Mouse (Mus musculus): ENCODE results near the gene Soga1.

Soga1 gene

DNA sequence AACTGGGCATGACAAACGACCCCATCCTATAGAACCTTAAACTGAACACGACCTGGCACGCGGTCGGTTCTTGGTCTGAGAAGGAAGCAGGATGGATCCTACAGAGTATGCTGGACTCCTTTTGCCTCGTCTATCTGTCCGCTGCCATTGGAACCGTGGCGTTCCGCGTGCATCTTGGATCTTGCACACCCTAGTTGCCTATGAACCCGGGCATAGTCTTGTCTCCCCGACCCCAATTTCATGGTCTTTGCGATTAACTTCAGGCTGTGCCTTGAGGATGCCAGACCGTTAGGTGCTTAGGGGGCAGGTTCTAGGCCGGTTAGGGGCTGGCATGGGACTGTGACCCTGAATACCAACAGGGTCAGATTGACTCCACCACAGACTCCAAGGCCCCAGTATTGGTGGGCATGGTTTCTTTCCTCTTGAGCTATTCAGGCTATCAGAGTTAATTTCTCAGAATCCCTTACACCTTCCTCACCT is 687 bp upstream of the Soga1 start:
- 14% methylated on average over 16 of the region's 16 CpGs for WGBS

- WGBS, result under 1% methylated on average over 79 of the region's 79 CpGs
Measured at GRCm38 (mm10) chr2:157078059-157078792, 828 bp downstream of the Soga1 start.

DNA sequence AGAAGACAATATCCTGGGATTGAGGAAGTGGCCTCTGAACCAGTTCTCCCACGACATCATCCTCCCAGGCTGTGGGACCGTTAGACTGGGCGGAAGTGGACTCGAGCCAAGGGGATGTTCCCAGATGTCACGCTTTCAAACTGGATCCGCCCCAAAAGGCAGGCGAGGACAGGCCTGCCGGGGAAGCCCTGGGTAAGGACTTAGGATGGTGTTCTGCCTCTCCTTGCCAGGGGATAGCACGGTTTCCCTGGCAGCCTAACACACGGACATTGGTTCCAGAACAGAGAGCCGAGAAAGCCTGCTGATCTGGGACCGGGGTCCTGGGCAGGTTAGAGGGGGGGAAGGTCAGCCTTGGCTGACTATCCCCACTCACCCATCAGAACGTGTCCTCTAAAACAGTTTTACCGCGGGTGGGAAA is 1.4 kb downstream of the Soga1 start:
- WGBS, result 1% methylated on average over 15 of the region's 15 CpGs

- WGBS, result 16% methylated on average over 5 of the region's 5 CpGs
Measured at GRCm38 (mm10) chr2:157077160-157077559, 1.9 kb downstream of the Soga1 start.

GRCm38 (mm10) chr2:157076585-157076984 is 2.5 kb downstream of the Soga1 start:
- 65% methylated on average over 7 of the region's 7 CpGs for WGBS

DNA sequence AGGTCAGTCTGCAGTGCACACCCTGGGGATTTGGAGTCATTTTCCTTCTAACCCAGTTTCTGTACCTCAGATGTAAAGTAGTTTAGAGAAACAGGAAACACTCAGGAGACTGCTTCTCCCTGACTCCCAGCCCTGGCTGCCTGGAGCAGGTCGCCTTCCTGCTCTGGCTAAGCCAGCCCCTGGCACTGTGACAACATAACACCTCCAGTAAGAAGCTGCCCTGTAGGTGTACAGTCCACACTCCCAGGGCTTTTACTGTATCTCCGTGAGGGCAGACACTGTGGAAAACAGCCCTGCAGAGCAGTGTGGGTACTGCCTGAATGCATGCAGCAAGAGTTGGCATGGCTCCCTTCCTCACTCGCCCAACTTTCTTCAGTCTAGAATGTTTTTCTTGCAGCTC is 3.4 kb downstream of the Soga1 start:
- WGBS, result 7% methylated on average over 3 of the region's 3 CpGs

GRCm38 (mm10) chr2:157075226-157075625 is 3.8 kb downstream of the Soga1 start:
- 70% methylated on average over 3 of the region's 3 CpGs for WGBS

GRCm38 (mm10) chr2:157074772-157075171 is 4.3 kb downstream of the Soga1 start:
- 51% methylated on average over 5 of the region's 5 CpGs for WGBS

DNA sequence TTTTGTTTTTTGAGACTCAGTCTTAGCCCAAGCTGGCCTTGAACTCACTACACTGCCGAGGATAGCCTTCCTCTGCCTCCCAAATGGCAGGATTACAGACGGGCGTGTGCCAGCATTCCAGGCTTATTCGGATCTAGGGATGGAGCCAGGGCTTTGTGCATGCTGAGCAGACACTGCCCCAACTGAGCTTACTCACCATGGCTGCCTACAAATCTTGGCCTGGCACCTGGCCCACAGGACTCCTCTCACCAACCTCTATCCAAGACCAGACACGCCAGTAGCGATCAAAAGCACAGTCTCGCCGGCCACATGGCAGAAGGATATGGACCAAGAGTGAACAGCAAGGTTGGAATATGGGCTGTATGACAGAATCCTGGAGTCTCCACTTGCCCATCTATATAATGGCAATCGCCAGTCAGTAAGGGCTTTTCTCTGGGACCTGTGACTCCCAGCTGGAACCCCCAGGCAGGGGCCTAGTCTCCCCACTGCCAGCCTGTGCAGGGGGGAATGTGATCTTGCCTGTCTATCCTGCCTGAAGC is 4.8 kb downstream of the Soga1 start:
- 45% methylated on average over 9 of the region's 9 CpGs for WGBS

DNA sequence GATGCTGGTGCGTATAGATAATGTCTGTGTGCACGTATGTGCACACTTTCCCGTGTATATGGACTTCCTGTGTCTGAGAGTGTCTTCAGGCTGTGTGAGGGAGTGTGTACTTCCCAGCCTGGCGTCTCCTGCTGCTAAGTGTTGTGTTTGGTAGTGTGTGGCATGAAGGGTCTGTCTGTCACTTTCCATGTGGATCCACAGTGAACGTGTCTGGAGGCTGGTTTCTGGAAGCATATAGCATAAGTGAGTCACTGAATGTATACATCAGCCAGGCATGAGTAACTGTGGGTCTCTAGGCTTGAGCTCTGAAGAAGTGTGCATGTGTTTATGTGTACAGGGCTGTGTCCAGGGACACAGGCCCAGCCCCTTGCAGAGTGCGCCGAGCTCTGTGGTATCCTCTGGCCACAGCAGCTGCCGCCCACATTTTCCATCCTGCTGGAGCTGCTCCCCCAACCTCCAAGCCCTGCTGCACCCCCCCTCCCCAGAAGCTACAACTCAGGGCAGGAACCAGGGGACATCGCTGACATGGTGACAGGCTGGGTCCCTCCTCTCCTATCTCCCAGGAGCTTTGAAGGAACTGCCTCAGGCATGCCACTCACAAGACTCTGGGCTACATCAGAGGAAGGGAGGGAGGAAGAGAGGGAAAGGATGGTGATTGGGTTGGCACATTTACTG is 5.5 kb downstream of the Soga1 start:
- WGBS, result 56% methylated on average over 9 of the region's 9 CpGs

- 73% methylated on average over 9 of the region's 9 CpGs for WGBS
Measured at GRCm38 (mm10) chr2:157072316-157072990, 6.6 kb downstream of the Soga1 start.

DNA sequence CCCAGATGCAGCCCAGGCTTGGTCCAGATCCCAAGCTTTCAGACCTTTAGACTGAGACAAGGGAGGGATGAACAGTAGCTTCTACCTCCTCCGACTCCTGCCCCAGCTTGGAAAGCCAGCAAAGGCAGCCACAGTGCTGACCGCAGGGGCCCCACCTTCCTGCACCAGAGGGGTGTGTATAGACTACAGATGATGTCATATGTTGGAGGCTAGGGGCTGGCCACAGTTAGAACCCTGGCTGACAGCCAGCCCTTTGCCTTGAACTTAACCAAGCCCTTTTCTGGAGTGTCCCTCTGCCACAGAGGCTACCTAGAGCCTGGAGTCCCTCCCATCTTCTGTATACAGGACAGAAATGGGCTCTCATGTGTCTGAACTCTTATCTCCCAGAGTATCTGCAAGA is 7.5 kb downstream of the Soga1 start:
- WGBS, result 48% methylated on average over 2 of the region's 2 CpGs

DNA sequence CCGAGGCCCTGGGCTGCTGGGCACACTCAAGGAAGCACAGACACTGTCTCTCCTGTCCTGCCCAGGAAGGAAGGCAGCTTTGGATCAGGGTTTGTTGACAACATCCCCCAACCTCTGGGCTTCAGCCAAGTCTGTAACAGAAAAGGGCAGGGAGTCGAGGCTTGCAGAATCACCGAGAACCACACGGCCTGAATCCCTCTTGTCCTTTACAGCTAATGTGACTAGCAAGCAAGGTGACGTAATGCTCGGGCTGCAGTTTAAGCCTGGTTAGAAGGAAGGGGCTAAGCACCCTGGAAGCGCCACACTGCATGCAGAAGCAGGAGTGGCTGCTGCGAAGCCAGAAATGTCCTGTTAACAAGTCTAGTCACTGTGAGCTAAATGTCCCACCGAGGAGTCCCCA is 8.7 kb downstream of the Soga1 start:
- WGBS, result 42% methylated on average over 9 of the region's 9 CpGs

GRCm38 (mm10) chr2:157069755-157070315 is 9.2 kb downstream of the Soga1 start:
- WGBS, result 32% methylated on average over 3 of the region's 3 CpGs

DNA sequence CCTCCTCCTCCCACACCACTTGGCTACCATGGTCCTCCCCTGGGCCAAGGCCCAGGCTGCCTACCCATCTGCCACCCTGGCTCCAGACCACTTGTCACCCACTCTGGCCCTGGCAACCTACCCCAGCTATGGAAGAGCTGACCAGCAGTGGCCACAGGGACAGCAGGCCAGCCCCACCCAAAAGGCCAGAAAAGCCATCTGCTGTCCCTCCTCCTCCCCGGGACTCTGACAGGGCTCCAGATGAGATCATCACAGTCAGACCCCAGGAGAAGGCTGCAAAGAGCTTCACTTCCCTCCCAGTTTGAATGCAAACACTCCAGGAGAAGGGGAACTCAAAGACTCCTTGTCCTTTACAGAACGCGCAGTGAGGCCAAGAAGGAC is 9.7 kb downstream of the Soga1 start:
- 45% methylated on average over 3 of the region's 3 CpGs for WGBS

DNA sequence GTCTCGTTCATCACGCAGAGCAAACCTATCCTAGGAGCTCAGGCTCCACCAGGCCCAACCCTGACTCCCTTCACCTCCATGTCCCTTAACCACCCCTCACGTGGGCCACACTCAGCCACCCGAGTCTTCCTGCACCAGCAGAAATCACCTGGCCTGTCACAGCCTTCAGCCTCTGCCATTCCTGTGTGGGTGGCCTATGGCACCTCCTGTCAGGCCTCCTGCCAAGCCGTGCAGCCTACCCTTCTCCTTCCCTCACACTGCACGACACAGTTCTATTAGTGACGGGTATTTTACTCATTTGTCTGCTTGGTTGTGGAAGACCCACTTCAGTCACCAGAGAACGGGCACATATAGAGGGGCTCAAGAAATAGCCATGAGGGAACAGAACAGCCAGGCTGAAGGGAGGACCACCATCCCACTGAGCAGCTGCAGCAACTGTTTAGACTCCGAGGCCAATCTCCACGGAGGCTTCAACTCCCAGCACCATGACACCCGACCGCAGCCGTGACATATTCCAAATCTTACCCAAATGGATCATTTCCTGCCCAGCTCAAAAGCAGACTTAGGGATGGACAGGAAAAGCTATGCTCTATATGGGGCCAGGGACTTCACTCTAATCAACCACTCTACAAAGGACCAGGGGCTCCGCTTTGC is 10.2 kb downstream of the Soga1 start:
- 44% methylated on average over 14 of the region's 14 CpGs for WGBS

DNA sequence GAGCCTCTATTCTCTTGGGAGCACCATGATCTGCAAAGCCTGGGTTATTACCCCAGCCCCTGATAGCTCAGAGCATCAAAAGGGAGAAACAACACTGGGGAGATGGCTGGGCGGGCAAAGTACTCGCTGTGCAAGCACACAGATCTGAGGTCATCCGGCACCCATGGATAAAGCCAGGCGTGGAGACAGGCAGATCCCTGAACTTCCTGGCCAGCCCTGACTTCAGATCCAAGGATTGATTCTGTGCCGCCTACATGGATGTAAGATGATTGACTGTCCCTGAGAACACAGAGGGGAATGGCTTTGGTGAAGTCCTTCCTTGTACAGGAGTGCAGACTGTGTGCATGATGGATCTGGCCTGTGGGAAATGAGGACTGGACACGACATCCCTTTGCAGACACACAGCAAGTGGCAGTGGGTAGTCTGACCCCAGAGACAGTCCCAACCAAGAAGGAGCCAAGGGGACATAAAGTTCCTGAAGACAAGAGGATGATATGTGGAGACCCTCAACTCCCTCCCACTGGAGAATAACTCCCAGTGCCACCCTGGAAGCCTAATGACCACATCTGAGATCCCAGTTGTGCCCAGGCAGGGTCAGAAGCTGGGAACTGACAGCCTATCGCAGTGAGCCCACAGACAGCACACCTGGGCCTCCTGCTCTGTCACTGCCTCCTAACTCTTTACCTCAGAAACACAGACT is 12.2 kb downstream of the Soga1 start:
- 79% methylated on average over 7 of the region's 7 CpGs for WGBS

DNA sequence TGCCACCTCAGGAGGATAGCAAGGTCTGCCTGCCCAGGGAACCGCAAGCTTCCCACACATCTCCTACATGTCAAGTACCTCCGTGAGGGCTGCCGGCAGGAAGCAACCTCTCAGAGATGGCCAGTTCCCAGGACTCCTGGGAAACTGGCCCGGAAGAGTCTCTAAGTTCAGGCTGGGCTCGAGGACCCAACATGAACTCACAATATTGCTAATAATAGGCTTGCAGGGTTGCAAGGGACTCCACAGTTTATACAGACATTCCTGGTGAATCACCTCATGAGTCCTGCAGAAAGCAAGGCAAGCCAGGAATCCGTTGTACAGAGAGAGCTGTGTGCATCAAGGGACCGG is 13.2 kb downstream of the Soga1 start:
- 53% methylated on average over 7 of the region's 7 CpGs for WGBS

DNA sequence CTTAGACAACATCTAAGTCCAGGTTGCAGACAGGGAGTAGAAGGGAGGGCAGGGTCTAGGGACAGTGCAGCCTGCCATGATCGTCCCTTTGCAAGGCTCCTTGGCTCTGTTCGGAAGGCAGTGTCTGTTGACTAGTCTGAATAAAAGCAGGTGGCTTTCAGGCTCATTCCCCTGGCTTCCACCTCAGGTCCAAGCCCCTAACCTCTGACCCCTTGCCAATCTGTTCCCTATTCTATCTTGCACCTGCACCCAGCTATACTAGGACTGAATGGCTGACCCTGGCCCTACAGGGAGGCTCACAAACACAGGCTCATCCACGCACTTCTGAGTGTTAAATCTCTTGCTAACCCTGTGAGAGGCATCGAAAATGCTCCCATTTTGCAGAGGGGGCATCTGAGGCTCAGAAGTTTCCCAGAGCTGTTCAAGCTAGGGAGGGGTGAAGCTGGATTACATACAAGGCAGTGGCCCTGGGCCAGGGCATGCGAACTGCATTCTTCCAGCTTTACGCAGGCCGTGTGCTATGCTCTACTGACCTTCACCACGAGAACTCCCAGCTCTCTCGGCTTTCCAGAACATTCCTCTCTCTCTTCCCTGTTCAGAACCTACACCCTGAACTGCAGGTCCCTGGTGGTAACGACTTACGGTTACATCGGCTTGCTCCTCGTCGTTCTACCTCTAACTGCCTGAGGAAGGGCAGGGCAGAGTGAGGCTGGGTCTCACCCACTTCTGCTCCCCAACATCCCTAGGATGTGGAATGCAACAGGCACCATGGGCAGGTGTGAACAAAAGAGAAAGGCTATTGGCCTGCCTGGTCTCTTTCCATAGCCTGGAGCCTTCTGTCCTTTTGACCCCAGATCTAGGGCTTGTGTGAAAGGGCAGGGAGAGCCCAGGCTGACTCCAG is 13.8 kb downstream of the Soga1 start:
- 81% methylated on average over 14 of the region's 14 CpGs for WGBS

- 33% methylated on average over 7 of the region's 7 CpGs for WGBS
Measured at GRCm38 (mm10) chr2:157064136-157064535, 14.9 kb downstream of the Soga1 start.

Data from cerebral cortex, adult 2 months (tissue).